Mouse (Mus musculus) midbrain, embryonic 11.5 days (tissue): ENCODE data around the gene Mbd6. TPM values are rescaled to one million over a fixed set of nuclear protein-coding genes. Genes with fewer than 3 reads are reported as not detected.
"Not testable (repeated sequence)": the region's sequence is repeated elsewhere in the genome, so short reads cannot be mapped to it uniquely, and the experiment has no call there.

Experiments used
- ATAC-seq: fragments of 200-750 bp; cut with Nextera tagmentation; 2 replicates; pipeline ENCODE4 v1.8.0; 2017; ENCODE audit warnings: moderate TSS enrichment, moderate library complexity; ENCODE audit not compliant: low FRiP score
- DNase-seq: peaks from one replicate; pipeline ENCODE4 v3.0.0; 2015; ENCODE audit warnings: low spot score; ENCODE audit errors: missing footprints
- H3K27ac ChIP-seq: fragments of 300-500 bp; sonication (generic); 2 replicates; pipeline ENCODE4 v1.5.1; 2014; ENCODE audit warnings: low read depth, low read length
- H3K27me3 ChIP-seq: fragments of 300-500 bp; sonication (generic); 2 replicates; pipeline ENCODE4 v1.6.1; 2014; ENCODE audit warnings: mild to moderate bottlenecking, low read length, moderate library complexity, mixed read lengths; ENCODE audit not compliant: control insufficient read depth, insufficient read depth
- H3K36me3 ChIP-seq: fragments of 300-500 bp; sonication (generic); 2 replicates; pipeline ENCODE4 v1.6.1; 2014; ENCODE audit warnings: mild to moderate bottlenecking, low read length, moderate library complexity, mixed read lengths; ENCODE audit not compliant: control insufficient read depth, insufficient read depth
- H3K4me1 ChIP-seq: fragments of 300-500 bp; sonication (generic); 2 replicates; pipeline ENCODE4 v1.6.1; 2014; ENCODE audit warnings: low read length; ENCODE audit not compliant: control insufficient read depth, insufficient read depth
- H3K4me2 ChIP-seq: fragments of 300-500 bp; sonication (generic); 2 replicates; pipeline ENCODE4 v1.6.1; 2014; ENCODE audit warnings: mild to moderate bottlenecking, moderate library complexity
- H3K4me3 ChIP-seq: fragments of 300-500 bp; sonication (generic); 2 replicates; pipeline ENCODE4 v1.5.1; 2014; ENCODE audit warnings: low read depth, low read length
- H3K9ac ChIP-seq: fragments of 300-500 bp; sonication (generic); 2 replicates; pipeline ENCODE4 v1.6.1; 2014; ENCODE audit warnings: low read length
- H3K9me3 ChIP-seq: fragments of 300-500 bp; sonication (generic); 2 replicates; pipeline ENCODE4 v1.6.1; 2016; ENCODE audit warnings: low read length; ENCODE audit not compliant: control insufficient read depth
- WGBS: fragments of 180-500 bp; shearing (Covaris S2); extraction: QIAGEN DNeasy Blood & Tissue Kit; methylation state at CpG from one replicate; pipeline ENCODE4 v1.1.7; 2014; 5-methylcytosine and 5-hydroxymethylcytosine counted together
- polyA plus RNA-seq: library from polyadenylated mRNA; unstranded; fragments of >200 nt; fragmentation: Nextera tagmentation; extraction: Ambion mirVana; gene quantifications from 2 replicates; pipeline ENCODE4 v1.2.1, GENCODE M21; 2014

Mbd6 gene
- polyA plus RNA-seq, 1 experiment from 2014 or later = 16.3 TPM

- peaks cover 21% of the 10 kb centered on the region for H3K36me3 ChIP-seq
- DNase-seq = peak; percentile 67
- ATAC-seq = peak; percentile 62
- H3K27me3 ChIP-seq = no peaks in the 10 kb centered on the region
- WGBS = 39% methylated on average over 23 of the region's 23 CpGs
- H3K9me3 ChIP-seq = no peaks in the 10 kb centered on the region
- H3K4me3 ChIP-seq = peak overlapping the region; percentile 80
- peak overlapping the region; percentile 83 for H3K9ac ChIP-seq
- peak overlapping the region; percentile 54; the same call in 1 of the 2 replicates for H3K27ac ChIP-seq
- peak overlapping the region; percentile 77 for H3K4me2 ChIP-seq
- peaks cover 8% of the 10 kb centered on the region for H3K4me1 ChIP-seq
Measured at GRCm38 (mm10) chr10:127310523-127311475, 22.0 kb upstream of the Mbd6 start.

GRCm38 (mm10) chr10:127309167-127309566, 20.3 kb upstream of the Mbd6 start:
- not testable (repeated sequence) for ATAC-seq, DNase-seq, H3K4me2 ChIP-seq, H3K9ac ChIP-seq, H3K27me3 ChIP-seq, H3K27ac ChIP-seq, H3K9me3 ChIP-seq, H3K4me3 ChIP-seq, H3K4me1 ChIP-seq
- peaks cover 30% of the 10 kb centered on the region for H3K36me3 ChIP-seq
- 85% methylated on average over 3 of the region's 3 CpGs for WGBS

GRCm38 (mm10) chr10:127303136-127303535, 14.3 kb upstream of the Mbd6 start:
- no peaks in the 10 kb centered on the region for H3K4me1 ChIP-seq
- H3K4me2 ChIP-seq = no peak overlapping the region
- H3K27me3 ChIP-seq = no peaks in the 10 kb centered on the region
- no peak overlapping the region for H3K27ac ChIP-seq
- no peak overlapping the region for H3K4me3 ChIP-seq
- no peak for DNase-seq
- WGBS = 94% methylated on average over 11 of the region's 11 CpGs
- no peaks in the 10 kb centered on the region for H3K9me3 ChIP-seq
- no peak overlapping the region for H3K9ac ChIP-seq
- ATAC-seq = no peak
- peaks cover 53% of the 10 kb centered on the region for H3K36me3 ChIP-seq

- Histone ChIP-seq H3K9ac (no peak overlapping the region), H3K27me3 (no peaks in the 10 kb centered on the region), H3K4me1 (no peaks in the 10 kb centered on the region), H3K27ac (no peak overlapping the region), H3K36me3 (peaks cover 54% of the 10 kb centered on the region), H3K4me3 (no peak overlapping the region), H3K9me3 (no peaks in the 10 kb centered on the region), H3K4me2 (no peak overlapping the region)
- 93% methylated on average over 6 of the region's 6 CpGs for WGBS
- no peak for DNase-seq
- no peak for ATAC-seq
Measured at GRCm38 (mm10) chr10:127300361-127300760, 11.5 kb upstream of the Mbd6 start.

GRCm38 (mm10) chr10:127297015-127297871, 8.4 kb upstream of the Mbd6 start:
- Histone ChIP-seq H3K4me3 (no peak overlapping the region), H3K4me1 (peaks cover 4% of the 10 kb centered on the region), H3K9ac (no peak overlapping the region), H3K27ac (no peak overlapping the region), H3K9me3 (no peaks in the 10 kb centered on the region), H3K27me3 (no peaks in the 10 kb centered on the region), H3K36me3 (peaks cover 49% of the 10 kb centered on the region), H3K4me2 (no peak overlapping the region)
- 90% methylated on average over 16 of the region's 16 CpGs for WGBS
- ATAC-seq (no peak), DNase-seq (peak; percentile 60)

GRCm38 (mm10) chr10:127295986-127296794, 7.4 kb upstream of the Mbd6 start:
- H3K4me2 ChIP-seq = no peak overlapping the region
- H3K4me3 ChIP-seq = no peak overlapping the region
- no peaks in the 10 kb centered on the region for H3K9me3 ChIP-seq
- no peak overlapping the region for H3K9ac ChIP-seq
- H3K36me3 ChIP-seq = peaks cover 44% of the 10 kb centered on the region
- peak; percentile 64 for DNase-seq
- H3K27ac ChIP-seq = no peak overlapping the region
- H3K4me1 ChIP-seq = peaks cover 13% of the 10 kb centered on the region
- ATAC-seq = no peak
- 94% methylated on average over 24 of the region's 24 CpGs for WGBS
- H3K27me3 ChIP-seq = no peaks in the 10 kb centered on the region

GRCm38 (mm10) chr10:127294895-127295510, 6.2 kb upstream of the Mbd6 start:
- H3K4me2 ChIP-seq = no peak overlapping the region
- H3K36me3 ChIP-seq = peaks cover 40% of the 10 kb centered on the region
- H3K4me1 ChIP-seq = peaks cover 13% of the 10 kb centered on the region
- H3K9ac ChIP-seq = no peak overlapping the region
- H3K27ac ChIP-seq = no peak overlapping the region
- DNase-seq = peak; percentile 67
- H3K4me3 ChIP-seq = no peak overlapping the region
- no peaks in the 10 kb centered on the region for H3K27me3 ChIP-seq
- WGBS = 93% methylated on average over 10 of the region's 10 CpGs
- no peak for ATAC-seq
- H3K9me3 ChIP-seq = no peaks in the 10 kb centered on the region

- H3K9ac ChIP-seq = no peak overlapping the region
- no peaks in the 10 kb centered on the region for H3K27me3 ChIP-seq
- ATAC-seq (no peak), DNase-seq (no peak)
- 85% methylated on average over 3 of the region's 3 CpGs for WGBS
- no peak overlapping the region for H3K4me2 ChIP-seq
- no peak overlapping the region for H3K4me3 ChIP-seq
- H3K27ac ChIP-seq = no peak overlapping the region
- H3K36me3 ChIP-seq = peaks cover 30% of the 10 kb centered on the region
- H3K4me1 ChIP-seq = peaks cover 19% of the 10 kb centered on the region
- no peaks in the 10 kb centered on the region for H3K9me3 ChIP-seq
Measured at GRCm38 (mm10) chr10:127293590-127294113, 4.8 kb upstream of the Mbd6 start.
